Mouse (Mus musculus): ENCODE results near the gene Yif1b.
"Not testable (repeated sequence)": the region's sequence is repeated elsewhere in the genome, so short reads cannot be mapped to it uniquely, and the experiment has no call there.

Yif1b gene

DNA sequence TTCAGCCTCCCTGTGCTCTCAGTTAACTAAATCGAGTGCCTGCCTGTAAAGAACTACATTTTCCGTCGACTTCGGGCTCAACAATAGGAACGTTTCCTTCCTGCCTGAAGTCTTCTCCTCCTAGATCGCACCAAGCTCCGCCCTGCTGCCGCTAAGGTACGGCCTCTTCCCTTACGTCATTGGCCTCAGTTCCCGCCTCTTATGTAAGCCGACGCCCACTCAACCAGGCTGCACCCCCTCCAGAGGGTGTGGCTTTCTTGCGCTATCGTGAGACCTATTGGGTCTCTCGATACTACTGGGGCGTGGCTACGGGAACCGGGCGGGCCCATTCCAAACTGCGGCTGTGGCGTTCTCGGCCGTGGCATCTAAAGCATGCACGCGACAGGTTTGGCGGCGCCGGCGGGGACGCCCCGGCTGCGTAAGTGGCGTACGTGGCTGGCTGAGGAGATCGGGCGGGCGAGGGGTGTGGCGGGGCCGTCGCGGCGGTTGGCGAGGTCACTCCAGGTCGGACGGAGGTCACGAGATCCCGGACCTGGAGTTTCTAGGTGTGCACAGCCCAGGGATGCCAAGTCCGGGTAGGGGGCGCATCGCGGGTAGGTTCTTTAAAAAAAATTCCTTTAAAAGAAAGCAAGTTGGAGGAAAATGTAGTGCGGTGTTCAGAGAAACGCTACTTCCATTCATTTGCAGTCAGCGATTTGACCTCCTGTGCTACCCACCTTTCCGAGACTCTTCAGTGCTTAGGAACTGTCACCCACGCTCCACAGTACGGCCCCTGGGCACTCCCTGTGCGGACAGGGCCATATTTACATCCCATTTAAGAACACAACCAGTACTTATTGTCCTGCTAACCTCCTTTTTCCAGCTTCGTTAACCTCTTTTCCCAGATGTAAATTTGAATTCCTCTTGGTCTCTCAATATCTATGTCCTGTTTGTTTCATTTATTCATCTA is at the start of gene Yif1b:
Yif1b (plus strand) TSS at position 311 of the 949 bp plus-strand sequence.
- DNase-seq (ENCODE audit: low read depth, low spot score) = peak; percentile 99

GRCm38 (mm10) chr7:29194230-29194629 is 43.9 kb upstream of the Yif1b start:
- DNase-seq (ENCODE audit: low read depth, low spot score) = not testable (repeated sequence)

DNA sequence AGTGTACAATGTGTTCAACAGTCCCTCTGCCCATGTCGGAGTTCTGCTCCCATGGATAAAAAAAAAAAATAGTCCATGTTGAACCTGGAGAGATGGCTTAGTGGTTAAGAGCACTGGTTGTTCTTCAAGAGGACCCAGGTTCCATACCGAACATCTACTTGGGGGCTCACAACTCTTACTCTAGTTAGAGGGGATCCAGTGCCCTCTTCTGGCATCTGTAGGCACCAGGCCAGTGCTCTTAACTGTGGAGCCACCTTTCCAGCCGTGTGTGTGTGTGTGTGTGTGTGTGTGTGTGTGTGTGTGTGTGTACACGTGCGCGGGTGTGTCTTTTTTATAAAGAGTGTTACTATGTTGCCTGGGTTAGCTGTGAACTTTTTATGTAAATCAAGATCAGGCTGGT is 35.6 kb upstream of the Yif1b start:
- no peak for DNase-seq (ENCODE audit: low read depth, low spot score)

- DNase-seq (ENCODE audit: low read depth, low spot score) = not testable (repeated sequence)
These were observed 27.1 kb upstream of the Yif1b start for GRCm38 (mm10) chr7:29211013-29211412.

- peak; percentile 26 for DNase-seq (ENCODE audit: low read depth, low spot score)
These were observed 26.5 kb upstream of the Yif1b start for GRCm38 (mm10) chr7:29211415-29212198.

DNA sequence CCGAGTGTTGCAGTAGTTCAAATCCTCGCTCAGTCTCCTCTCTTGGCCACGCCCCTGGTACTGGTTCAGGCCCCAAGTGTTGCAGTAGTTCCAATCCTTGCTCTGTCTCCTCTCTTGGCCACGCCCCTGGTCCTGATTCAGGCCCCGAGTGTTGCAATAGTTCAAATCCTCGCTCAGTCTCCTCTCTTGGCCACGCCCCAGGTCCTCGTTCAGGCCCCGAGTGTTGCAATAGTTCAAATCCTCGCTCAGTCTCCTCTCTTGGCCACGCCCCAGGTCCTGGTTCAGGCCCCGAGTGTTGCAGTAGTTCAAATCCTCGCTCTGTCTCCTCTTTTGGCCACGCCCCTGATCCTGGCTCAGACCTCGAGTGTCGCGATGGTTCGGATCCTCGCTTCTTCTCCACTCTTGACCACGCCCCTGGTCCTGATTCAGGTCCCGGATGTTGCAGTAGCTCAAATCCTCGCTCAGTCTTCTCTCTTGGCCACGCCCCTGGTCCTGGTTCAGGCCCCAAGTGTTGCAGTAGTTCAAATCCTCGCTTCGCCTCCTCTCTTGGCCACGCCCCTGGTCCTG is 25.8 kb upstream of the Yif1b start:
- DNase-seq (ENCODE audit: low read depth, low spot score) = no peak

DNA sequence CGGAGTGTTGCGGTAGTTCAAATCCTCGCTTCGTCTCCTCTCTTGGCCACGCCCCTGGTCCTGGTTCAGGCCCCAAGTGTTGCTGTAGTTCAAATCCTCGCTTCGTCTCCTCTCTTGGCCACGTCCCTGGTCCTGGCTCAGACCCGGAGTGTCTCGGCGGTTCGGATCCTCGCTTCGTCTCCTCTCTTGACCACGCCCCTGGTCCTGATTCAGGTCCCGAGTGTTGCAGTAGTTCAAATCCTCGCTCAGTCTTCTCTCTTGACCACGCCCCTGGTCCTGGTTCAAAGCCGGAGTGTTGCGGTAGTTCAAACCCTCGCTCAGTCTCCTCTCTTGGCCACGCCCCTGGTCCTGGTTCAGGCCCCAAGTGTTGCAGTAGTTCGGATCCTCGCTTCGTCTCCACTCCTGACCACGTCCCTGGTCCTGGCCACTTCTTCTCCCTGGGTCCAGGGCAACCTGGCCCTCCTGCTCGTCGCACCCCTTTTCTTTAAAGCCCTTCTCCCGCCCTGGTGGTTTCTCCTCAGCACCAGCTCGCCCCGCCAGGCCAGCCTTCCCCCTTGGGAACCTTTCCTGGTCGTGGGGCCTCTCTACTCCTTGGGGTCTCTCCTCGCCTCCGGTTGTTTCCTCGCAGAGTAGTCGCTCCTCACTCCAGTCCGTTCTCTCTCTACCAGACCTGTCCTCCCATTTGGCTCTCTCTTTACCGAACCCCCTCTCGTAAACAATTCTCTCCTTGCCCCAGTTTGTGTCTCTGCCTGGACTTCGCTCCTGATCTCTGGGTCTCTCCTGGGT is 25.2 kb upstream of the Yif1b start:
- DNase-seq (ENCODE audit: low read depth, low spot score) = not testable (repeated sequence)

DNA sequence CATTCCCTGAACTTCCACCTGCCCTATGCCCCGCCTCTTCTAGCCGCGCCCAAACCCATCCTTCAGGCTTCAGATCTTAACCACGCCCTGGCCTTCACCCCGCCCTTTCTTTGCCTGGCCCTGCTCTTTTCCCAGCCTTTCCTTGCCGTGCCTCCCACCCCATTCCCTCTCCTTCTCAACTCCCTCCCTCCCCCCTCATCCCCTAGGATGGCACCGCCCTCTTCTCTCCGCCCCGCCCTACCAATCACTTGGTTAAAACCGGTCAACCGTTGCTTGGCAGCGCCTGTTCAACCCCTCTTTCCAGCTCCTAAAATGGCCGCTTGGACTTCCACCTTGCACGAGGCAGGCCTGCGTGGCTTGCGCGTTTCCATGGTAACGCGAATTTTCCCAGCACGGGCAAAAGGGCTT is 24.4 kb upstream of the Yif1b start, which contains the start of gene Catsperg1:
Catsperg1 (minus strand) TSS at position 361 of the 408 bp plus-strand sequence.
- DNase-seq (ENCODE audit: low read depth, low spot score) = no peak

- no peak for DNase-seq (ENCODE audit: low read depth, low spot score)
These were observed 23.9 kb upstream of the Yif1b start for GRCm38 (mm10) chr7:29214236-29214635.

DNA sequence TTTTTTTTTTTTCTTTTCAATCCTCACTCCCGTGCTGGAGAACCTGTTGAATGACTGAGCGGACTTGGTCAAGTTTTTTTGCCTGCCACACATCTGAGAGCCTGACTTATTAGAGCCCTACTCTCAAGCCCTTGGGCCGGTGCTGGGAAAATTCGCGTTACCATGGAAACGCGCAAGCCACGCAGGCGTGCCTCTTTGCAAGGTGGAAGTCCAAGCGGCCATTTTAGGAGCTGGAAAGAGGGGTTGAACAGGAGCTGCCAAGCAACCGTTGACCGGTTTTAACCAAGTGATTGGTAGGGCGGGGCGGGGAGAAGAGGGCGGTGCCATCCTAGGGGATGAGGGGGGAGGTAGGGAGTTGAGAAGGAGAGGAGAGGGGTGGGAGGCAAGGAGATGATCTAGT is 23.3 kb upstream of the Yif1b start:
- no peak for DNase-seq (ENCODE audit: low read depth, low spot score)

GRCm38 (mm10) chr7:29224756-29225394 is 13.3 kb upstream of the Yif1b start:
- DNase-seq (ENCODE audit: low read depth, low spot score) = no peak

DNA sequence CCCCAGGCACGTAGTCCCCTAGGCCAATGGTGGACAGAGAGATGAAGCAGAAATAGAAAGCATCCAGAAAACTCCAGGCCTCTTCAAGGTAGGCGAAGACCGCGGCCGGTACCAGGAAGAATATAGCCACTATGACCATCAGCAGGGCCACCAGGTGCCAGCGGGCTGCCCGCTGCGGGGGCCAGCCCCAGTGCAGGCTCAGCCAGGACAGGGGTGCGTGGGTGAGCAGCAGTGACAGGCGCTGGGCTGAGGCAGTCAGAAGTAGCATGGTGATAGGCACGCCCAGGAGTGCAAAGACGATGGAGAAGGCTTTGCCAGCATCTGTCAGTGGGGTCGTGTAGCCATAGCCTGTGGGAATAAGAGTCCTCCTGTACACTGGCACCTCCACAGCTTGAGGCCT is 12.6 kb upstream of the Yif1b start:
- no peak for DNase-seq (ENCODE audit: low read depth, low spot score)

GRCm38 (mm10) chr7:29228202-29228601 is 9.9 kb upstream of the Yif1b start:
- no peak for DNase-seq (ENCODE audit: low read depth, low spot score)

- no peak for DNase-seq (ENCODE audit: low read depth, low spot score)
These were observed 7.6 kb upstream of the Yif1b start for GRCm38 (mm10) chr7:29230560-29230959.

DNA sequence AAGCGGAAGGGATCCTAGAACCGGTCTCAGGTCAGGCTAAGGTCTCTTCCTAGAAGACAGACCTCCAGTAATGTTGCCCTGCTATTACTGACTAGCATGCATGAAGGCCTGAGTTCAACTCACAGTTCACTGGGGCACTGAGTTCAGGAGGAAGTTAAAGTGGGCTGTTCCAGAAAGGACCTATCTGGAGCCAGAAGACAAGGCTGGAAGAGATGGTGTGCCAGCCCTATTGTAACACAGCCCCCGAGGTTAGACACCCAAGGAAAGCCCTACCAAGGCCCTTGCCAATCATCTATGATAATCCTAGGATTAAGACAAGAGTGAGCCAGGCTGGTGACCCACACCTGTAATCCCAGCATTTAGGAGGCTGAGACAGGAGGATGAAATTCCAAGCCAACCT is 6.6 kb upstream of the Yif1b start:
- DNase-seq (ENCODE audit: low read depth, low spot score) = no peak

GRCm38 (mm10) chr7:29232247-29233013 is 5.7 kb upstream of the Yif1b start, which contains the start of gene Kcnk6:
Gene Kcnk6, minus strand, starts transcription at chr7:29232515.
- no peak for DNase-seq (ENCODE audit: low read depth, low spot score)

GRCm38 (mm10) chr7:29233745-29234144 is 4.4 kb upstream of the Yif1b start:
- no peak for DNase-seq (ENCODE audit: low read depth, low spot score)

DNA sequence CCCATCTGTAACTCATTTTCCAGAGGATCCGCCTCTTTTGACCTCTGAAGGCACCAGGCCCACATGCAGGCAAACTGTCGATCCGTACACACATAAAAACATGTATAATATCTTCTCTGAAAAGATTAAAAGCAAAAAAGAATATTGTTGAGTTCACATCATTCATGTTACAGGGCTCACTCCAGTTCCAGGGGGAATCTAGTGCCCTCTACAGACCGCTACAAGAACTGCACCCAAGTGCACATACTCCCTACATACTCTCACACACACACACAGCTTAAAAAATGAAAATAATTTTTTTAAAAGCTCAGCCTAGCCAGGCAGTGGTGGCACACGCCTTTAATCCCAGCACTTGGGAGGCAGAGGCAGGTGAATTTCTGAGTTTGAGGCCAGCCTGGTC is 3.5 kb upstream of the Yif1b start:
- DNase-seq (ENCODE audit: low read depth, low spot score) = no peak

DNA sequence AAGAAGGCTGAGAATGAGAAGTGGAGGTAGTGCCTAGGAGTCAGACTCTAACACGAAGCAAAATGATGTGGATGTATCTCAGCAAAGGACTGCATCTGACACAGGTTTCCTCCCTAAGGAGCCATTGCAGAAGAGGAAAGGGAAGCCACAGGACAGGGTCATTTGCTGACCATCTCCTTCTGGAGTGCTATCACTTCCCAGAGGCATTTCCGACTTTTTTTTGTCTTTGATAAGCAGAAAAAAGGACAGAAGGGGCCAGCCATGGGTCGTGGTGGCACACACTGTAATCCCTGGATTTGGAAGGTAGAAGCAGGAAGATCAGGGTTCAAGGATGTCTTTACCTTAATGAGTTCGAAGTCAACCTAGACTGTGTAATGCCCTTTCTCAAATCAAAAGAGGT is 1.5 kb upstream of the Yif1b start:
- no peak for DNase-seq (ENCODE audit: low read depth, low spot score)

DNA sequence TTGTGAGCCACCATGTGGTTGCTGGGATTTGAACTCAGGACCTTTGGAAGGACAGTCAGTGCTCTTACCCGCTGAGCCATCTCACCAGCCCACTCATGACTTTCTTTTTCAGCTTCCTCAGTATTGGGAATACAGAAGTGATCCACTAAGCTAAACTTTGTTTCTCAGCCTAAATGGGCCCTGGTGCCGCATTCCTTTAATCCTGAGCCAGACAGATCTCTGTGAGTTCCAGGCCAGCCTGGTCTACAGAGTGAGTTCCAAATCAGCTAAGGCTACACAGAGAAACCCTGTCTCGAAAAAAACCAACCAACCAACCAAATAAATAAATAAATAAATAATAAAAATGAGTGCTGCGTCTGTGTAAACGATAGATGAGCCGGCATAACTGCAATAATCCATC is 533 bp upstream of the Yif1b start:
- not testable (repeated sequence) for DNase-seq (ENCODE audit: low read depth, low spot score)
